Mouse (Mus musculus) forebrain, postnatal 0 days (tissue): ENCODE results near the gene Aldh16a1. TPM values are rescaled to one million over a fixed set of nuclear protein-coding genes. Genes with fewer than 3 reads are reported as not detected.
A peak's percentile ranks its signal among the peaks of the same experiment; 100 is the strongest.
"Not testable (repeated sequence)": the region's sequence is repeated elsewhere in the genome, so short reads cannot be mapped to it uniquely, and the experiment has no call there.

Experiments
- ATAC-seq: fragments of 200-750 bp; cut with Nextera tagmentation; 2 replicates; pipeline ENCODE4 v1.8.0; 2017; ENCODE audit warnings: mild to moderate bottlenecking, moderate library complexity
- DNase-seq: peaks from one replicate; pipeline ENCODE4 v3.0.0-alpha.2; 2015
- H3K27ac ChIP-seq: fragments of 300-500 bp; sonication (generic); 2 replicates; pipeline ENCODE4 v1.5.1; 2014; ENCODE audit warnings: low read depth, mild to moderate bottlenecking, antibody characterized with exemption, low read length, moderate library complexity, mixed read lengths
- H3K27me3 ChIP-seq: fragments of 300-500 bp; sonication (generic); 2 replicates; pipeline ENCODE4 v1.6.1; 2014; ENCODE audit warnings: mild to moderate bottlenecking, low read length, mixed read lengths; ENCODE audit not compliant: insufficient read depth
- H3K36me3 ChIP-seq: fragments of 300-500 bp; sonication (generic); 2 replicates; pipeline ENCODE4 v1.6.1; 2014; ENCODE audit warnings: mild to moderate bottlenecking, moderate library complexity; ENCODE audit not compliant: insufficient read depth
- H3K4me1 ChIP-seq: fragments of 300-500 bp; sonication (generic); 2 replicates; pipeline ENCODE4 v1.6.1; 2014; ENCODE audit warnings: antibody characterized with exemption; ENCODE audit not compliant: insufficient read depth
- H3K4me2 ChIP-seq: fragments of 300-500 bp; sonication (generic); 2 replicates; pipeline ENCODE4 v1.6.1; 2014; ENCODE audit warnings: low read depth, mild to moderate bottlenecking, moderate library complexity
- H3K4me3 ChIP-seq: fragments of 300-500 bp; sonication (generic); 2 replicates; pipeline ENCODE4 v1.5.1; 2014; ENCODE audit warnings: low read depth, low read length, mixed read lengths
- H3K9ac ChIP-seq: fragments of 300-500 bp; sonication (generic); 2 replicates; pipeline ENCODE4 v1.6.1; 2014; ENCODE audit warnings: mild to moderate bottlenecking
- H3K9me3 ChIP-seq: fragments of 300-500 bp; sonication (generic); 2 replicates; pipeline ENCODE4 v1.6.1; 2016; ENCODE audit warnings: low read length
- CTCF ChIP-seq: sonication (generic); IDR thresholded peaks from 2 replicates; pipeline ENCODE4 v1.5.1; 2016; ENCODE audit warnings: antibody characterized with exemption, control low read depth, low read depth
- WGBS: fragments of 180-500 bp; shearing (Covaris S2); extraction: QIAGEN DNeasy Blood & Tissue Kit; methylation state at CpG from one replicate; pipeline ENCODE4 v1.1.7; 2014; 5-methylcytosine and 5-hydroxymethylcytosine counted together
- polyA plus RNA-seq: library from polyadenylated mRNA; unstranded; fragments of >200 nt; fragmentation: Nextera tagmentation; extraction: Ambion mirVana; gene quantifications from 2 replicates; pipeline ENCODE4 v1.2.1, GENCODE M21; 2015
- total RNA-seq: library from RNA; depleted of rRNA; stranded (reverse); fragments of >200 nt; gene quantifications from 2 replicates; pipeline ENCODE4 v1.2.3, GENCODE M21; 2014

Gene Aldh16a1
- total and polyA plus RNA-seq, 2 experiments from 2014 or later, result 13.3 to 14.2 TPM

GRCm38 (mm10) chr7:45178550-45178949 lies 24.2 kb upstream of the Aldh16a1 start:
- TF ChIP-seq CTCF, result no peak
- Histone ChIP-seq H3K27ac (no peak overlapping the region), H3K4me2 (no peak overlapping the region), H3K27me3 (peaks cover 91% of the 10 kb centered on the region), H3K36me3 (no peaks in the 10 kb centered on the region), H3K9me3 (no peaks in the 10 kb centered on the region), H3K4me1 (no peaks in the 10 kb centered on the region; the same call in 1 of the 2 replicates), H3K4me3 (no peak overlapping the region), H3K9ac (no peak overlapping the region)
- WGBS, result 32% methylated on average over 7 of the region's 7 CpGs
- ATAC-seq (no peak), DNase-seq (no peak)

GRCm38 (mm10) chr7:45176356-45176755 lies 22.0 kb upstream of the Aldh16a1 start:
- Histone ChIP-seq H3K36me3 (no peaks in the 10 kb centered on the region), H3K27ac (no peak overlapping the region), H3K9me3 (no peaks in the 10 kb centered on the region), H3K9ac (0 out of 2 replicates have a peak overlapping the region, but pooled peaks have one; percentile 6), H3K27me3 (peaks cover 71% of the 10 kb centered on the region), H3K4me2 (peak overlapping the region; percentile 36), H3K4me1 (no peaks in the 10 kb centered on the region; the same call in 1 of the 2 replicates), H3K4me3 (peak overlapping the region; percentile 22)
- 6% methylated on average over 26 of the region's 31 CpGs for WGBS
- DNase-seq (no peak), ATAC-seq (no peak)
- no peak for TF ChIP-seq CTCF

GRCm38 (mm10) chr7:45175929-45176328 lies 21.5 kb upstream of the Aldh16a1 start:
- peaks cover 67% of the 10 kb centered on the region for H3K27me3 ChIP-seq
- no peak overlapping the region for H3K27ac ChIP-seq
- ATAC-seq (no peak), DNase-seq (no peak)
- TF ChIP-seq CTCF, result no peak
- H3K4me3 ChIP-seq, result peak overlapping the region; percentile 22
- H3K36me3 ChIP-seq, result no peaks in the 10 kb centered on the region
- 0 out of 2 replicates have a peak overlapping the region, but pooled peaks have one; percentile 6 for H3K9ac ChIP-seq
- no peaks in the 10 kb centered on the region for H3K9me3 ChIP-seq
- H3K4me1 ChIP-seq, result no peaks in the 10 kb centered on the region; the same call in 1 of the 2 replicates
- WGBS, result under 1% methylated on average over 23 of the region's 23 CpGs
- H3K4me2 ChIP-seq, result peak overlapping the region; percentile 36

GRCm38 (mm10) chr7:45175398-45175797 lies 21.0 kb upstream of the Aldh16a1 start:
- H3K36me3 ChIP-seq, result no peaks in the 10 kb centered on the region
- no peak overlapping the region for H3K4me3 ChIP-seq
- DNase-seq (no peak), ATAC-seq (no peak)
- no peak overlapping the region for H3K27ac ChIP-seq
- no peaks in the 10 kb centered on the region for H3K9me3 ChIP-seq
- no peak overlapping the region for H3K4me2 ChIP-seq
- peaks cover 61% of the 10 kb centered on the region for H3K27me3 ChIP-seq
- no peaks in the 10 kb centered on the region; the same call in 1 of the 2 replicates for H3K4me1 ChIP-seq
- no peak for TF ChIP-seq CTCF
- 2% methylated on average over 13 of the region's 13 CpGs for WGBS
- H3K9ac ChIP-seq, result no peak overlapping the region

- DNase-seq, result no peak
- ATAC-seq, result 0 out of 2 replicates have a peak, but pooled peaks have one; percentile 32
- H3K4me2 ChIP-seq, result no peak overlapping the region
- no peaks in the 10 kb centered on the region for H3K9me3 ChIP-seq
- H3K4me3 ChIP-seq, result no peak overlapping the region
- no peaks in the 10 kb centered on the region for H3K36me3 ChIP-seq
- no peak overlapping the region for H3K9ac ChIP-seq
- no peak for TF ChIP-seq CTCF
- H3K27me3 ChIP-seq, result peaks cover 55% of the 10 kb centered on the region
- no peak overlapping the region for H3K27ac ChIP-seq
- 6% methylated on average over 28 of the region's 29 CpGs for WGBS
- H3K4me1 ChIP-seq, result no peaks in the 10 kb centered on the region; the same call in 1 of the 2 replicates
Observed at GRCm38 (mm10) chr7:45174567-45175280, 20.3 kb upstream of the Aldh16a1 start.

GRCm38 (mm10) chr7:45173772-45174171 lies 19.4 kb upstream of the Aldh16a1 start:
- not testable (repeated sequence) for H3K4me1 ChIP-seq, DNase-seq, H3K27ac ChIP-seq, ATAC-seq, H3K9me3 ChIP-seq, H3K9ac ChIP-seq, H3K4me3 ChIP-seq, H3K4me2 ChIP-seq, H3K36me3 ChIP-seq
- peak; percentile 61 for TF ChIP-seq CTCF
- H3K27me3 ChIP-seq, result peaks cover 45% of the 10 kb centered on the region
- 58% methylated on average over 1 of the region's 1 CpGs for WGBS

- peak; percentile 43; the same call in 1 of the 2 replicates for TF ChIP-seq CTCF
- no peaks in the 10 kb centered on the region for H3K36me3 ChIP-seq
- H3K4me1 ChIP-seq, result no peaks in the 10 kb centered on the region; the same call in 1 of the 2 replicates
- ATAC-seq (no peak), DNase-seq (no peak)
- H3K27ac ChIP-seq, result no peak overlapping the region
- no peaks in the 10 kb centered on the region for H3K9me3 ChIP-seq
- WGBS, result 69% methylated on average over 7 of the region's 7 CpGs
- H3K4me2 ChIP-seq, result no peak overlapping the region
- peaks cover 41% of the 10 kb centered on the region for H3K27me3 ChIP-seq
- H3K4me3 ChIP-seq, result no peak overlapping the region
- no peak overlapping the region for H3K9ac ChIP-seq
Observed at GRCm38 (mm10) chr7:45172974-45173373, 18.6 kb upstream of the Aldh16a1 start.
